Mouse (Mus musculus) olfactory bulb, adult 2 months (tissue): ENCODE data around the gene Pcnx2.

ENCODE experiments used
- CTCF ChIP-seq: fragments of 200-500 bp; IDR thresholded peaks from 2 replicates; pipeline ENCODE4 v1.5.1; 2012; ENCODE audit warnings: low read depth, mild to moderate bottlenecking, low read length, moderate library complexity; ENCODE audit not compliant: insufficient read depth
- POLR2A ChIP-seq: fragments of 200-500 bp; IDR thresholded peaks from 2 replicates; pipeline ENCODE4 v1.6.1; 2012; ENCODE audit warnings: mild to moderate bottlenecking, low read depth, low read length, moderate library complexity; ENCODE audit not compliant: insufficient read depth

- TF ChIP-seq POLR2A (no peak), CTCF (no peak)
Observed at GRCm38 (mm10) chr8:125776314-125776713, 121.8 kb downstream of the Pcnx2 start.
